Mouse (Mus musculus) cerebellum, adult 2 months (tissue): Measurements from ENCODE around the gene Hdac6.

Source experiments
- CTCF ChIP-seq: fragments of 200-500 bp; IDR thresholded peaks from 2 replicates; pipeline ENCODE4 v1.5.1; 2011; ENCODE audit warnings: low read depth, mild to moderate bottlenecking, control low read depth, low read length, moderate library complexity, borderline replicate concordance; ENCODE audit not compliant: insufficient read depth
- POLR2A ChIP-seq: fragments of 200-500 bp; IDR thresholded peaks from 2 replicates; pipeline ENCODE4 v1.6.1; 2011; ENCODE audit warnings: low read length, control low read depth, borderline replicate concordance; ENCODE audit not compliant: insufficient read depth

- TF ChIP-seq POLR2A (no peak), CTCF (no peak)
These were observed 2.1 kb downstream of the Hdac6 start for GRCm38 (mm10) chrX:7945618-7946017.
